Mouse (Mus musculus) midbrain, embryonic 13.5 days (tissue): ENCODE results near the gene Pkp4. TPM values are rescaled to one million over a fixed set of nuclear protein-coding genes. Genes with fewer than 3 reads are reported as not detected.
A peak's percentile ranks its signal among the peaks of the same experiment; 100 is the strongest.

ENCODE experiments used
- ATAC-seq: fragments of 200-750 bp; cut with Nextera tagmentation; 2 replicates; pipeline ENCODE4 v1.8.0; 2017; ENCODE audit warnings: mild to moderate bottlenecking, moderate TSS enrichment, moderate library complexity
- H3K27ac ChIP-seq: fragments of 300-500 bp; sonication (generic); 2 replicates; pipeline ENCODE4 v1.5.1; 2015; ENCODE audit warnings: inconsistent platforms, mild to moderate bottlenecking, moderate library complexity
- H3K27me3 ChIP-seq: fragments of 300-500 bp; sonication (generic); 2 replicates; pipeline ENCODE4 v1.6.1; 2015; ENCODE audit warnings: mild to moderate bottlenecking, inconsistent platforms
- H3K36me3 ChIP-seq: fragments of 300-500 bp; sonication (generic); 2 replicates; pipeline ENCODE4 v1.6.1; 2015; ENCODE audit warnings: mild to moderate bottlenecking, inconsistent platforms
- H3K4me1 ChIP-seq: fragments of 300-500 bp; sonication (generic); replicated peaks from 2 replicates; pipeline ENCODE4 v1.6.1; 2015; ENCODE audit warnings: inconsistent platforms
- H3K4me2 ChIP-seq: fragments of 300-500 bp; sonication (generic); replicated peaks from 2 replicates; pipeline ENCODE4 v1.6.1; 2015; ENCODE audit warnings: moderate library complexity, mild to moderate bottlenecking, inconsistent platforms
- H3K4me3 ChIP-seq: fragments of 300-500 bp; sonication (generic); replicated peaks from 2 replicates; pipeline ENCODE4 v1.5.1; 2015; ENCODE audit warnings: mild to moderate bottlenecking, inconsistent platforms
- H3K9ac ChIP-seq: fragments of 300-500 bp; sonication (generic); replicated peaks from 2 replicates; pipeline ENCODE4 v1.6.1; 2015; ENCODE audit warnings: mild to moderate bottlenecking, inconsistent platforms
- H3K9me3 ChIP-seq: fragments of 300-500 bp; sonication (generic); 2 replicates; pipeline ENCODE4 v1.6.1; 2016; ENCODE audit warnings: mild to moderate bottlenecking, inconsistent platforms
- WGBS: fragments of 180-500 bp; shearing (Covaris S2); methylation state at CpG from one replicate; pipeline ENCODE4 v1.1.7; 2015; 5-methylcytosine and 5-hydroxymethylcytosine counted together
- polyA plus RNA-seq: library from polyadenylated mRNA; unstranded; fragments of >200 nt; fragmentation: Nextera tagmentation; extraction: Ambion mirVana; gene quantifications from 2 replicates; pipeline ENCODE4 v1.2.1, GENCODE M21; 2015

Pkp4 gene
- polyA plus RNA-seq, 1 experiment from 2014 or later = 17.4 TPM

GRCm38 (mm10) chr2:59205092-59205491, 44.4 kb downstream of the Pkp4 start:
- H3K9me3 ChIP-seq = no peaks in the 10 kb centered on the region
- no peaks in the 10 kb centered on the region for H3K27me3 ChIP-seq
- no peaks in the 10 kb centered on the region for H3K36me3 ChIP-seq
- H3K4me1 ChIP-seq = peaks cover 16% of the 10 kb centered on the region
- H3K4me2 ChIP-seq = no peak overlapping the region
- no peak overlapping the region for H3K9ac ChIP-seq
- H3K27ac ChIP-seq = no peak overlapping the region
- no peak overlapping the region for H3K4me3 ChIP-seq
- WGBS = 93% methylated on average over 9 of the region's 9 CpGs
- no peak for ATAC-seq

- Histone ChIP-seq H3K27me3 (no peaks in the 10 kb centered on the region), H3K4me2 (no peak overlapping the region), H3K4me1 (peaks cover 13% of the 10 kb centered on the region), H3K9me3 (no peaks in the 10 kb centered on the region), H3K27ac (no peak overlapping the region), H3K4me3 (no peak overlapping the region), H3K9ac (no peak overlapping the region), H3K36me3 (no peaks in the 10 kb centered on the region)
- ATAC-seq = no peak
- WGBS = 90% methylated on average over 2 of the region's 2 CpGs
Measured at GRCm38 (mm10) chr2:59206190-59206589, 45.5 kb downstream of the Pkp4 start.

GRCm38 (mm10) chr2:59207240-59207639, 46.6 kb downstream of the Pkp4 start:
- no peak overlapping the region for H3K4me3 ChIP-seq
- no peaks in the 10 kb centered on the region for H3K27me3 ChIP-seq
- no peak overlapping the region for H3K9ac ChIP-seq
- H3K4me1 ChIP-seq = peaks cover 13% of the 10 kb centered on the region
- H3K36me3 ChIP-seq = no peaks in the 10 kb centered on the region
- H3K9me3 ChIP-seq = no peaks in the 10 kb centered on the region
- no peak overlapping the region for H3K27ac ChIP-seq
- 67% methylated on average over 4 of the region's 4 CpGs for WGBS
- no peak for ATAC-seq
- H3K4me2 ChIP-seq = no peak overlapping the region

GRCm38 (mm10) chr2:59207725-59208124, 47.1 kb downstream of the Pkp4 start:
- H3K36me3 ChIP-seq = no peaks in the 10 kb centered on the region
- H3K4me3 ChIP-seq = no peak overlapping the region
- no peaks in the 10 kb centered on the region for H3K27me3 ChIP-seq
- H3K9me3 ChIP-seq = no peaks in the 10 kb centered on the region
- 0 out of 2 replicates have a peak, but pooled peaks have one; percentile 37 for ATAC-seq
- H3K27ac ChIP-seq = no peak overlapping the region
- no peak overlapping the region for H3K9ac ChIP-seq
- H3K4me1 ChIP-seq = peaks cover 13% of the 10 kb centered on the region
- no peak overlapping the region for H3K4me2 ChIP-seq
- 37% methylated on average over 5 of the region's 5 CpGs for WGBS

- peaks cover 9% of the 10 kb centered on the region for H3K4me1 ChIP-seq
- H3K27ac ChIP-seq = no peak overlapping the region
- no peak overlapping the region for H3K4me2 ChIP-seq
- WGBS = 86% methylated on average over 9 of the region's 9 CpGs
- H3K9me3 ChIP-seq = no peaks in the 10 kb centered on the region
- no peak for ATAC-seq
- no peaks in the 10 kb centered on the region for H3K27me3 ChIP-seq
- H3K9ac ChIP-seq = no peak overlapping the region
- H3K36me3 ChIP-seq = no peaks in the 10 kb centered on the region
- H3K4me3 ChIP-seq = no peak overlapping the region
Measured at GRCm38 (mm10) chr2:59208276-59208675, 47.6 kb downstream of the Pkp4 start.

- no peak for ATAC-seq
- H3K4me3 ChIP-seq = no peak overlapping the region
- H3K4me2 ChIP-seq = no peak overlapping the region
- H3K27me3 ChIP-seq = no peaks in the 10 kb centered on the region
- no peak overlapping the region for H3K27ac ChIP-seq
- H3K4me1 ChIP-seq = peaks cover 5% of the 10 kb centered on the region; the same call in 1 of the 2 replicates
- no peak overlapping the region for H3K9ac ChIP-seq
- no peaks in the 10 kb centered on the region for H3K36me3 ChIP-seq
- H3K9me3 ChIP-seq = no peaks in the 10 kb centered on the region
- WGBS = 96% methylated on average over 5 of the region's 5 CpGs
Measured at GRCm38 (mm10) chr2:59211051-59211450, 50.4 kb downstream of the Pkp4 start.

- no peaks in the 10 kb centered on the region for H3K27me3 ChIP-seq
- H3K4me3 ChIP-seq = no peak overlapping the region
- no peak overlapping the region for H3K27ac ChIP-seq
- 93% methylated on average over 4 of the region's 4 CpGs for WGBS
- H3K4me1 ChIP-seq = peaks cover 1% of the 10 kb centered on the region; the same call in 1 of the 2 replicates
- no peak overlapping the region for H3K9ac ChIP-seq
- H3K9me3 ChIP-seq = no peaks in the 10 kb centered on the region
- ATAC-seq = no peak
- no peaks in the 10 kb centered on the region for H3K36me3 ChIP-seq
- no peak overlapping the region for H3K4me2 ChIP-seq
Measured at GRCm38 (mm10) chr2:59212430-59212829, 51.8 kb downstream of the Pkp4 start.

- 90% methylated on average over 1 of the region's 1 CpGs for WGBS
- Histone ChIP-seq H3K4me3 (no peak overlapping the region), H3K27ac (no peak overlapping the region), H3K9ac (no peak overlapping the region), H3K9me3 (no peaks in the 10 kb centered on the region), H3K4me1 (no peaks in the 10 kb centered on the region; the same call in 1 of the 2 replicates), H3K27me3 (no peaks in the 10 kb centered on the region), H3K36me3 (no peaks in the 10 kb centered on the region), H3K4me2 (no peak overlapping the region)
- no peak for ATAC-seq
Measured at GRCm38 (mm10) chr2:59212846-59213245, 52.2 kb downstream of the Pkp4 start.

GRCm38 (mm10) chr2:59217931-59218330, 57.3 kb downstream of the Pkp4 start:
- no peak overlapping the region for H3K27ac ChIP-seq
- no peak for ATAC-seq
- H3K36me3 ChIP-seq = no peaks in the 10 kb centered on the region
- 82% methylated on average over 6 of the region's 6 CpGs for WGBS
- H3K9me3 ChIP-seq = no peaks in the 10 kb centered on the region
- H3K4me2 ChIP-seq = no peak overlapping the region
- no peak overlapping the region for H3K4me3 ChIP-seq
- no peak overlapping the region for H3K9ac ChIP-seq
- no peaks in the 10 kb centered on the region for H3K27me3 ChIP-seq
- 0 out of 2 replicates have a peak, but pooled peaks cover 3% of the 10 kb centered on the region for H3K4me1 ChIP-seq

GRCm38 (mm10) chr2:59219997-59220789, 59.5 kb downstream of the Pkp4 start:
- H3K27ac ChIP-seq = no peak overlapping the region
- no peaks in the 10 kb centered on the region for H3K27me3 ChIP-seq
- H3K9ac ChIP-seq = no peak overlapping the region
- H3K4me2 ChIP-seq = no peak overlapping the region
- no peak overlapping the region for H3K4me3 ChIP-seq
- ATAC-seq = no peak
- H3K9me3 ChIP-seq = no peaks in the 10 kb centered on the region
- no peaks in the 10 kb centered on the region for H3K36me3 ChIP-seq
- 84% methylated on average over 9 of the region's 9 CpGs for WGBS
- H3K4me1 ChIP-seq = 0 out of 2 replicates have a peak, but pooled peaks cover 3% of the 10 kb centered on the region

- no peak overlapping the region for H3K4me3 ChIP-seq
- no peaks in the 10 kb centered on the region for H3K9me3 ChIP-seq
- 93% methylated on average over 4 of the region's 4 CpGs for WGBS
- no peaks in the 10 kb centered on the region for H3K36me3 ChIP-seq
- no peaks in the 10 kb centered on the region for H3K27me3 ChIP-seq
- 0 out of 2 replicates have a peak, but pooled peaks cover 4% of the 10 kb centered on the region for H3K4me1 ChIP-seq
- H3K27ac ChIP-seq = no peak overlapping the region
- no peak for ATAC-seq
- H3K4me2 ChIP-seq = no peak overlapping the region
- no peak overlapping the region for H3K9ac ChIP-seq
Measured at GRCm38 (mm10) chr2:59226383-59226782, 65.7 kb downstream of the Pkp4 start.

- Histone ChIP-seq H3K27me3 (no peaks in the 10 kb centered on the region), H3K36me3 (no peaks in the 10 kb centered on the region), H3K9me3 (no peaks in the 10 kb centered on the region), H3K4me2 (no peak overlapping the region), H3K4me3 (no peak overlapping the region), H3K9ac (no peak overlapping the region), H3K27ac (no peak overlapping the region), H3K4me1 (0 out of 2 replicates have a peak, but pooled peaks cover 4% of the 10 kb centered on the region)
- 82% methylated on average over 3 of the region's 3 CpGs for whole genome bisulfite sequencing
- ATAC-seq = no peak
Measured at GRCm38 (mm10) chr2:59227011-59227410, 66.4 kb downstream of the Pkp4 start.
